Mouse (Mus musculus): ENCODE results near the gene Armc9. TPM values are rescaled to one million over a fixed set of nuclear protein-coding genes. Genes with fewer than 3 reads are reported as not detected.

Gene Armc9
- polyA plus RNA-seq, 1 experiment from 2014 or later, result 10.6 TPM

DNA sequence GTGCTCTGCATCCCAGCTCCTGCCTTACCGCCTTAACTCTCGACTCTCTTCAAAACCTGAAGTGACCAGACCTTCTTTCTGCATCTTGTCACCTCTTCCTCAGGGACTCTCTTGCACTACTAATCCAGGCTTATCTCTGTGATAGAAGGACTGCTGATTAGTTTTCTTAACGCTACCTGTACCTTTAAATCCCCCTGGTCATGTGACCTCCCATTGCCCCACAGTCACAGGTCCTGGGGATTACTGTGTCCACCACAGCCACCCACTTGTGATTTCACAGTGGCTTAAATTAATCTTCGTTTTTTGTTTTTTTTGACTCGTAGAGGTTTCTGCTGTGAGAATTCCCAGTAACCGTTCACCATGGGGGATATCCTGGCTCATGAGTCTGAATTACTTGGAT, 2.0 kb downstream of the Armc9 start:
- no peak overlapping the region for H3K9ac ChIP-seq (ENCODE audit: low read depth, low read length)
- H3K27ac ChIP-seq (ENCODE audit: low read depth, low read length), result no peak overlapping the region
- H3K4me3 ChIP-seq (ENCODE audit: low read depth, low read length), result no peak overlapping the region
- no peaks in the 10 kb centered on the region for H3K27me3 ChIP-seq (replicated peaks; ENCODE audit: control insufficient read depth, insufficient read depth, low read length)
- H3K9me3 ChIP-seq (ENCODE audit: control insufficient read depth), result no peaks in the 10 kb centered on the region
- H3K4me1 ChIP-seq (replicated peaks; ENCODE audit: control insufficient read depth, insufficient read depth, low read length), result peaks cover 5% of the 10 kb centered on the region; the same call in 1 of the 2 replicates
- no peak for TF ChIP-seq CTCF (IDR thresholded peaks at IDR 0.05; ENCODE audit: low read depth)
- ATAC-seq, result no peak
- WGBS, result 79% methylated on average over 6 of the region's 6 CpGs
- H3K36me3 ChIP-seq (ENCODE audit: control insufficient read depth, insufficient read depth), result peaks cover 14% of the 10 kb centered on the region
- H3K4me2 ChIP-seq (replicated peaks; ENCODE audit: low read depth), result no peak overlapping the region

DNA sequence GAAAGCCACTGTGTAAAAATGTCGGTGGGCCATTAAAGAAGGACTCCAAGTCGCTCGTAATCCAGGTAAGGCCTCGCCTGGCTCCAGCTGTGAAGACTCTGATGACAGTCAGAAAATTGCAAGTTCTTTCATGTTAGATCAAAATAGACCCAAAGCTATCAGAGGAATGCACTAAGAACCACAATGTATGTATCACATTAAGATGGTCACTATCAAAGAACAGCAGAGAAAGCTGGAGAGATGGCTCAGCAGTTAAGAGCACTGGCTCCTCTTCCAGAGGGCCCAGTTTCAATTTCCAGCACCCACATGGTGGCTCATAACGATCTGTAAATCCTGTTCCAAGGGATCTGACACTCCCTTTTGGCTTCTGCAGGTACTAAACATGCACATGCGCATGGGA, 5.5 kb downstream of the Armc9 start:
- Histone ChIP-seq H3K27me3 (replicated peaks; ENCODE audit: control insufficient read depth, insufficient read depth, low read length) (no peaks in the 10 kb centered on the region), H3K4me2 (replicated peaks; ENCODE audit: low read depth) (no peak overlapping the region), H3K27ac (ENCODE audit: low read depth, low read length) (no peak overlapping the region), H3K9me3 (ENCODE audit: control insufficient read depth) (no peaks in the 10 kb centered on the region), H3K4me3 (ENCODE audit: low read depth, low read length) (no peak overlapping the region), H3K9ac (ENCODE audit: low read depth, low read length) (no peak overlapping the region), H3K36me3 (ENCODE audit: control insufficient read depth, insufficient read depth) (peaks cover 40% of the 10 kb centered on the region), H3K4me1 (replicated peaks; ENCODE audit: control insufficient read depth, insufficient read depth, low read length) (peaks cover 5% of the 10 kb centered on the region; the same call in 1 of the 2 replicates)
- TF ChIP-seq CTCF (IDR thresholded peaks at IDR 0.05; ENCODE audit: low read depth), result no peak
- no peak for ATAC-seq
- 91% methylated on average over 6 of the region's 6 CpGs for WGBS

- WGBS, result 96% methylated on average over 5 of the region's 5 CpGs
- H3K27ac ChIP-seq (ENCODE audit: low read depth, low read length), result no peak overlapping the region
- no peaks in the 10 kb centered on the region for H3K9me3 ChIP-seq (ENCODE audit: control insufficient read depth)
- peaks cover 40% of the 10 kb centered on the region for H3K36me3 ChIP-seq (ENCODE audit: control insufficient read depth, insufficient read depth)
- TF ChIP-seq CTCF (IDR thresholded peaks at IDR 0.05; ENCODE audit: low read depth), result no peak
- H3K4me2 ChIP-seq (replicated peaks; ENCODE audit: low read depth), result no peak overlapping the region
- H3K27me3 ChIP-seq (replicated peaks; ENCODE audit: control insufficient read depth, insufficient read depth, low read length), result no peaks in the 10 kb centered on the region
- 0 out of 2 replicates have a peak, but pooled peaks cover under 1% of the 10 kb centered on the region for H3K4me1 ChIP-seq (replicated peaks; ENCODE audit: control insufficient read depth, insufficient read depth, low read length)
- ATAC-seq, result no peak
- H3K4me3 ChIP-seq (ENCODE audit: low read depth, low read length), result no peak overlapping the region
- no peak overlapping the region for H3K9ac ChIP-seq (ENCODE audit: low read depth, low read length)
These were observed 5.9 kb downstream of the Armc9 start for GRCm38 (mm10) chr1:86160479-86160878.

- no peaks in the 10 kb centered on the region for H3K4me1 ChIP-seq (replicated peaks; ENCODE audit: control insufficient read depth, insufficient read depth, low read length)
- ATAC-seq, result no peak
- H3K4me2 ChIP-seq (replicated peaks; ENCODE audit: low read depth), result no peak overlapping the region
- H3K9ac ChIP-seq (ENCODE audit: low read depth, low read length), result no peak overlapping the region
- WGBS, result 83% methylated on average over 5 of the region's 5 CpGs
- H3K9me3 ChIP-seq (ENCODE audit: control insufficient read depth), result no peaks in the 10 kb centered on the region
- peaks cover 40% of the 10 kb centered on the region for H3K36me3 ChIP-seq (ENCODE audit: control insufficient read depth, insufficient read depth)
- no peaks in the 10 kb centered on the region for H3K27me3 ChIP-seq (replicated peaks; ENCODE audit: control insufficient read depth, insufficient read depth, low read length)
- no peak overlapping the region for H3K27ac ChIP-seq (ENCODE audit: low read depth, low read length)
- H3K4me3 ChIP-seq (ENCODE audit: low read depth, low read length), result no peak overlapping the region
- no peak for TF ChIP-seq CTCF (IDR thresholded peaks at IDR 0.05; ENCODE audit: low read depth)
These were observed 6.5 kb downstream of the Armc9 start for GRCm38 (mm10) chr1:86161061-86161460.

- WGBS, result 93% methylated on average over 5 of the region's 5 CpGs
- H3K27ac ChIP-seq (ENCODE audit: low read depth, low read length), result no peak overlapping the region
- no peaks in the 10 kb centered on the region for H3K27me3 ChIP-seq (replicated peaks; ENCODE audit: control insufficient read depth, insufficient read depth, low read length)
- H3K4me2 ChIP-seq (replicated peaks; ENCODE audit: low read depth), result no peak overlapping the region
- no peak for ATAC-seq
- H3K4me3 ChIP-seq (ENCODE audit: low read depth, low read length), result no peak overlapping the region
- no peak overlapping the region for H3K9ac ChIP-seq (ENCODE audit: low read depth, low read length)
- no peaks in the 10 kb centered on the region for H3K4me1 ChIP-seq (replicated peaks; ENCODE audit: control insufficient read depth, insufficient read depth, low read length)
- peak; percentile 43; the same call in 1 of the 2 replicates for TF ChIP-seq CTCF (IDR thresholded peaks at IDR 0.05; ENCODE audit: low read depth)
- H3K36me3 ChIP-seq (ENCODE audit: control insufficient read depth, insufficient read depth), result peaks cover 19% of the 10 kb centered on the region
- no peaks in the 10 kb centered on the region for H3K9me3 ChIP-seq (ENCODE audit: control insufficient read depth)
These were observed 20.0 kb downstream of the Armc9 start for GRCm38 (mm10) chr1:86174602-86175001.

GRCm38 (mm10) chr1:86176066-86176465, 21.5 kb downstream of the Armc9 start:
- H3K9me3 ChIP-seq (ENCODE audit: control insufficient read depth), result no peaks in the 10 kb centered on the region
- WGBS, result 36% methylated on average over 2 of the region's 2 CpGs
- H3K27ac ChIP-seq (ENCODE audit: low read depth, low read length), result no peak overlapping the region
- H3K4me3 ChIP-seq (ENCODE audit: low read depth, low read length), result no peak overlapping the region
- ATAC-seq, result peak; percentile 81
- H3K36me3 ChIP-seq (ENCODE audit: control insufficient read depth, insufficient read depth), result peaks cover 14% of the 10 kb centered on the region; the same call in 1 of the 2 replicates
- H3K9ac ChIP-seq (ENCODE audit: low read depth, low read length), result no peak overlapping the region
- H3K4me1 ChIP-seq (replicated peaks; ENCODE audit: control insufficient read depth, insufficient read depth, low read length), result no peaks in the 10 kb centered on the region
- H3K4me2 ChIP-seq (replicated peaks; ENCODE audit: low read depth), result 0 out of 2 replicates have a peak overlapping the region, but pooled peaks have one; percentile 4
- no peaks in the 10 kb centered on the region for H3K27me3 ChIP-seq (replicated peaks; ENCODE audit: control insufficient read depth, insufficient read depth, low read length)
- no peak for TF ChIP-seq CTCF (IDR thresholded peaks at IDR 0.05; ENCODE audit: low read depth)
